Mouse (Mus musculus) testis, postnatal 14 days (tissue): ENCODE data around the gene Ccdc102a.
"Not testable (repeated sequence)": the region's sequence is repeated elsewhere in the genome, so short reads cannot be mapped to it uniquely, and the experiment has no call there.

ENCODE experiments used
- DNase-seq: peaks from one replicate; pipeline ENCODE4 v3.0.0; 2021; ENCODE audit warnings: low spot score

The Ccdc102a gene

DNA sequence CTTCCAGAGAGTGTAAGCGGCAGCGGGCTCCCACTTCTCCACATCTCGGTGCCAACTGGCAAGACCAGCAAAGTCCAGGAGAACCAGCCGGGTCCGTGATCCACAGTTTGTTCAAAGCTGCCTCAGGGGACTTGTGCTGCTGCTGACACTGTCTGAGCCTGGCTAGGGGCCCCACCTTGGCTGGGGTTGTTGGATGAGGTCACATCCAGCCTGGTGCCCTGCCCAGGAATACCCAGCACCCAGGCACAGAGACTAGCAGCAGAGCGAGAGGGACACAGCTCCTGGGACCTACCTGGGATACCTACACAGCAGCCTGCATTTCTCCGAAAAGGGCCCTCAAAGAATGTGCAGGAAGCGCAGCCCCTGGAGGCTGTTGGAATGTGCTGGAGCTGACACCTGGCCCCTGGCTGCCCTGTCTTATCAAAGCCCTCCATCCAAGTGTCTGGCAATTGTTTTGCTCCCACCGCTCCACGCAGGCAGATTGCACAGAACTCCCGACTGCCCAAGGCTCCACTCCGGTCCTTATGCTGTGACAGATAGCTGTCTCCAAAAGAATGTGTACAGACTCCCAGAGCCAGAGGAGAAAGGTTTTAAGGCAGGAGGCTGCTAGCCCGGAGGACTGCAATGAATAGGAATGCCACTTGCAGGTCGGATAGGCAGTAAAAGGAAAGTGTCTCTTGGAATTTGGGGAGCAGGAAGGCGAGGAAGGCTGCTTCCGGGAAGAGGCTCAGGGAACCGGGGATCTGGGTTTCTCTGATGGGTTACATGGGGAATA is 42.6 kb downstream of the Ccdc102a start:
- no peak for DNase-seq

GRCm38 (mm10) chr8:94874358-94874757 is 43.5 kb downstream of the Ccdc102a start:
- DNase-seq = peak; percentile 63

DNA sequence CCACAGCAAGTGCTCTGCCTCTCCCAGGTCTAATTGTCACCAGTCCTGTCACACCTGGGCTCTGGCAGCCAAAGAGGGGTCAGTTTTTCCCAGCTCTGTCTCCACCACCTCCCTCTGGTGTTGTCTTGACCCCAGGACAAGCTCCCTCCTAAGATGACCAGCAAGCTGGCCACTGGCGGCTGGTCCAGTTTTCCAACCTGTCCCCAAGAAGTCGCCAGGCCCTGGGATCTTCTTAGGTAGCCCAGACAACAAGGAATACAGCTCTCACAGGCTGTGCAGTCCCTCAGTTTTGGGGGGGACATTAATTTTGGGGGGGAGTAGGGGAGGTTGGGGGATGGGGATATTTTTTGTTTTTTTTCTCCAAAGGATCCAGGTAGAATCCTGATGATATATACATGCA is 45.3 kb downstream of the Ccdc102a start:
- no peak for DNase-seq

DNA sequence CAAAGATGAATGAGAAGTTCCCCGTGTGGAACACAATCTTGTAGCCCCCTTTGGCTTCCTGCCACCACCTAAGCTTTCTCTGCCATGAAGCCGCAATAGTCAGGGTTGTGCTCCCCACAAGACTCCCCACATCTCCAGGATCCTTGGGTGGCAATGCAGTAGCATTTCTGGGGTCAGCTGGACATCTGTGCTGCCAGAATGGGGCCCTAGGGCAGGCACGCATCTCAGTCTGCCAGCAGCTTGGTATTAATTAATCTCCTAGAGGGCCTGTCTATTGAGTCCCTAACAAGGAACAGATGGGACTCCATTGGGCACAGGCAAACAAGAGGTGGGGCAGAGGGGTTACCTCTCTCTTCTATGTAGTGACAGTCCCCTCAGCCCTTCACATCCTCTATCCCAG is 45.7 kb downstream of the Ccdc102a start:
- DNase-seq = no peak

DNA sequence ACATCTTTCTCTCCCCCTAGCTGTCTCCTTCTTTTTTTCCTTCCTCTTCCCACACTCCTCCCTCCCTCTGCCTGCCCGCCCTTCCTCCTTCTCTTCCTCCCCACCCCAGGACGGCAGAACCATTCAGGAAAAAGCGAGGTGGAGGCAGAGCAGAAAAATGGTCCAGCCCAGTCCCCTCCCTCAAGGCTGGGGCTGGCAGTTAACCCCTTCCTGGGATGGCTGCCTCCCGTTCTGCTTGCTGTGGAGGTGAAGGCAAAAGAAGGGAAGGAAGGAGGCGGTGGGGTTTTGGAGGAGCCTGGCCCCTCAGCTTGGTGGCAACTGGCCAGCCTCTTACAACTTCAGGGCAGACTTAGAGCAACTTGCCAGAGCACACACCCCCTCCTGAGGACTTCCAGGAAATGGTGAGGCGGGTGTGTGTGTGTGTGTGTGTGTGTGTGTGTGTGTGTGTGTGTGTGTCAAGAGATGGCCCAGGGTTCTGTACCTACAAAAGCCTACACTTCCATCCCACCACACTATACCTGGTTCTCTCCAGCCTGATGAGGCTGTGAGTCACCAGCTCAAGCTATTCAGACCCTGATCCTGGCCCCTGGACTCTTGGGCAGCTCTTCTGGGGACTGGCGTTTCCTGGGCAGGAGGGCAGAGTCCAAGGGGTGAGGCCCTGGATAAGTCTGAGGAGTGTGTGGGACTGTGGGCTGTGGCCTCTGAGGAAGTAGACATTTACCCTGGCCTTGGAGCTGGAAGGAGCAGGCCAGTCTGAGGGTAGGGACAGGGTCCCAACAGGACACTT is 46.6 kb downstream of the Ccdc102a start:
- DNase-seq = peak; percentile 36

DNA sequence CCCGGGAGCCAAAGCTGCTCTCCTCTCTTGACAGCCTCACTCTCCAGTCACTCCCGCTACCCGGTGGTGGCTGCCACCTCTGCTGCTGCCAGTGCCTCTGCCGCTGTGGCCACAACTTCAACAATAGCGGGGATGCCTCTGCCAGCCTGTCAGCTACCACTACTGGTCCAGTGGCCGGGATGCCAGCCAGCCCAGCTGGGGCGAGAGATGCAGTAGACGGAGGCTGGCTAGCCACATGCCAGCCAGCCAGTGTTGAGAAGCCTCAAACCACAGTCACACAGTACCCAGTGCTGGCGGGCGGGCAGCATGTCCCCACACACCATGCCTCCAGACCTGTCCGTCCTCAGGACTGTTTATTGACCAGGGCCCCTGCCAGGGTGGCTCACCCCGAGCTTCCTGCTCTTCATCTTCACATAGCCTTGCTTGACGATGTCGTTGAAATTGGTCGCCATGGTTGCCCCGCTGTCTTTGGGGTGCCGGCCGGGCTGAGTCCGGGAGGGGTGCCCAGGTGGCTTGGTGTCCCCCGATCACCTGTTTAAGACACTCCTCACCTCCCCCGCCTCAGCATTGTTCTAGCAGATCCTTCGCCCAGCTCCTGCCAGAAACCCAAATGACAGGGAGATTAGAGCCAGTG is 47.3 kb downstream of the Ccdc102a start:
- DNase-seq = no peak

- DNase-seq = no peak
Observed at GRCm38 (mm10) chr8:94870003-94870402, 47.9 kb downstream of the Ccdc102a start.

- DNase-seq = no peak
Observed at GRCm38 (mm10) chr8:94869146-94869545, 48.8 kb downstream of the Ccdc102a start.

DNA sequence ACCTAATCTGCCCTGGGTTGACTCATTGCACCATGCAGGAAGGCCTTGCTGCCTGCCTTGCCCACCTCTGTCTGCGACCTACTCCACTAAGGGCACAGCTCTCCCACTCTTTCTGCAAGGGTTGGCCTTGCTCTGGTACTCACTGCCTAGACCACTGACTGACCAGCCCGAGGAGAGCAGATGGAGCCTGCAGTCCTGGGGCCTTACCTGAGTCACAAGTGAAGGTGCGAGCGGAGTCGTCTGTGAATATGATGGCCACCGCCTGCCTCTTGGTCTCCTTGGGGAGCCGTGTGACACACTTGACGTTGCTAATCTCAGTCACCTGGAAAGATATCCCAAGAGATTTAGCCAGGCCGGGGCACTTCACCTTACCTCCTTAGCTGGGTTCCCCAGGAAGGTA is 51.0 kb downstream of the Ccdc102a start:
- no peak for DNase-seq

- DNase-seq = no peak
Observed at GRCm38 (mm10) chr8:94865292-94865691, 52.6 kb downstream of the Ccdc102a start.

- no peak for DNase-seq
Observed at GRCm38 (mm10) chr8:94863897-94864673, 53.8 kb downstream of the Ccdc102a start.

DNA sequence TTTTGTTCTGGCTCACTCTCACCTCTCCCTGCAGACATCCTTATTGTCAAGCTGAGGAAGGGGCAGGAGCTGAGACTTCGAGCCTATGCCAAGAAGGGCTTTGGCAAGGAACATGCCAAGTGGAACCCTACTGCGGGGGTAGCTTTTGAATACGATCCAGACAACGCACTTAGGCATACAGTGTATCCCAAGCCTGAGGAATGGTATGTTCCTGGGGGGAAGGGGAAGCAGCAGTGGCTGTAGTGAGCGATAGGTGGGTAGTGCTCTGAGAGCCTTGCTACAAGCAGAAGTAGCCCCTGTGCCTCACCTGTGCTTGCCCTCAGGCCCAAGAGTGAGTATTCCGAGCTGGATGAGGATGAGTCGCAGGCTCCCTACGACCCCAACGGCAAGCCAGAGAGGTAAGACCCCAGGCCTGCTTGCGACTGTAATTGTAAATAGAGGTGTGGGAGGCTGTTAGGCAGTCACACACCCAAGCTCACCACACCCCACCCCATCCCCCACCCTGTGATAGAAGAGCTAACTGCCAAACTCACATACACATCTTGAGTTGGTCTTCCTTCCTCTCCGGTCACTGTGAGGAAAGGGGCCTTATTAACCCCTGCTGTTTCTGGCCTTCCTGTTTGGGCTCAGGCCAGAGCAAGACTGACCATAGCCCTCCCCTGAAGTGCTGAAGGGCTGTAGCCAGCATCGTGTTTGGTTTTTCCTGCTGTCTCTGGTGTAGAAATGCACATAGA is 55.2 kb downstream of the Ccdc102a start:
- no peak for DNase-seq

DNA sequence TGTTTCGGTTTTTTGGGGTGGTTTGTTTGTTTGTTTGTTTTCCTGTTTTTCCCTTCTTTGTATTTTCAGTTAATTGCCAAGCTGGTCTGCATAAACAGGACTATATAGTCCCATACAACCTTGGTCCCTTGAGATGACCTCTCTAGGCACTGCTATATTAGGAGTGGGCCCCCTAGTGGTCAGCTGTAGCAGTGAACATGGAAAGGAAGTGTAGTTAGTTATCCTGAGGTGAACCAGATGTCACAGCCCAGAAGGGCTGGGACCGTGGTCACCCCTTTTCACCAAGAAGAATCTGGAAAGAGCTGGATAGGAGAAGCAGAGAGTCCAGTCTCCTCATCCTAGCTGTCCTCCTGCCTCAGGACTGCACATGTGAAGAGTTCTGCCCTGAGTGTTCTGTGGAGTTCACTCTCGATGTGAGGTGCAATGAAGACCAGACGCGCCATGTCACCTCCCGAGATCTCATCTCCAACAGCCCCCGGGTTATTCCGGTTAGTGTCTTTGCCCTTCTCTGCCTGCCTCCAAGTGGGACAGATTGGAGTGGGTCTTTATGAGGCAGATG is 56.5 kb downstream of the Ccdc102a start:
- DNase-seq = no peak

DNA sequence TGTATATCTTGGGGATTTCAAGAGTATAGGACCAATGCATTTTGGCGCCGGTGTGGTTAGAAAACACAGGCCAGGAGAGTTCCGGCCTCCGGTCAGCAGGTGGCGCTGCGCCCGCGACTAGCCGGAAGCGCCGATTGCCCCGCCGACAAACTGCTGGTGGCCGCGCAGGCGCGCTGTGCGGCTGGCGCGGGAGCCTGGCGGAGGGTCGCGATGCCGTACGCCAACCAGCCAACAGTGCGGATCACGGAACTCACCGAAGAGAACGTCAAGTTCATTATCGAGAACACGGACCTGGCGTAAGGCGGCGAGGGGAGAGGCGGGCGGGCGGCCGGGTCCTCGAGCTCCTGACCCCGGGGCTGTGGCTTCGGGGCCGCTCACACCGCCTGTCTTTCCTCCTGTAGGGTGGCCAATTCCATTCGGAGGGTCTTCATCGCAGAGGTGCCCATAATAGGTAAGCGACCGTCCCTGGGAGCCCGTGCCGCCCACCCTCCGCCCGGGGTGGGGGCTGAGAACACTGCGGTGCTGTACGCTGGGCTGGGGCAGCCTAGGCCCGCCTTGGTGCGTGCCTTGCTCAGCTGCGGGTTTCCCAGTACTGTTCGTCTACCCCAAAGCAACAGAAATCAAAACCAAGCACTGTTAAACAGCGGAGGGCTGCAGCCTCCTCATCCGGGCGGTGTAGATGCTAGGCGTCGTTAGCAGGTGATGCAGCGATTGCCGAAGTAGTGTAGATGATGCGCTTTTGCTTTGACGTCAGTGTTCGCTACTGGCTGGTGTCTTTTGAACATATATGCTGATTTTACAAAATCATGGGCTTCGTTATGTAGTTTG is 60.3 kb downstream of the Ccdc102a start, which contains the start of gene Polr2c:
Gene Polr2c (plus strand): TSS at position 105 of the 828 bp plus-strand sequence.
- peak; percentile 88 for DNase-seq

DNA sequence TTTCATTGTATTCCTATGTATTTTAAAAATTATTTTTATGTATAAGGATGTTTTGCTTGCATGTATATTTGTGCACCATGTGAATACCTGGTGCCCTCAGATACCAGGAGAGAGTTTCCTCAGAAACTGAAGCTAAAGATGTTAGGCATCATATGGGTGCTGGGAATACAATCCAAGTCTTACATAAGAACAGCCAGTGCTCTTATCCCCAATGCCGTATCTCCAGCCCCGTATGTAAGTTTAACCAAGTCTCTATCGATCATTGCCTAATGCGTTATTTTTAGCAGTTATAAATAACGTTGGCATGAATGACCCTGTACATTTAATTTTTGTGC is 60.9 kb downstream of the Ccdc102a start:
- DNase-seq = no peak

GRCm38 (mm10) chr8:94854761-94855160 is 63.1 kb downstream of the Ccdc102a start:
- not testable (repeated sequence) for DNase-seq
